Mouse (Mus musculus): ENCODE results near the gene Fanci.

GRCm38 (mm10) chr7:79362830-79363229, 28.9 kb upstream of the Fanci start:
- TF ChIP-seq CTCF (IDR thresholded peaks at IDR 0.05; ENCODE audit: borderline replicate concordance, insufficient read depth, low read length) = no peak
- no peak for TF ChIP-seq POLR2A (IDR thresholded peaks at IDR 0.05; ENCODE audit: low read depth, low read length)
